Mouse (Mus musculus): ENCODE results near the gene Il21r. TPM values are rescaled to one million over a fixed set of nuclear protein-coding genes. Genes with fewer than 3 reads are reported as not detected.

The Il21r gene
- total RNA-seq, 2 experiments from 2014 or later, result 1.2 to 1.4 TPM

GRCm38 (mm10) chr7:125606265-125607164, 3.3 kb downstream of the Il21r start:
- intact Hi-C loops (cut with DNase I), result no loop called here
- no peak for DNase-seq (ENCODE audit: extremely low spot score in 1 of 2, low spot score in 2 of 2)
- Histone ChIP-seq H3K27ac (no peak overlapping the region), H3K4me3 (no peak overlapping the region)
- TF ChIP-seq CTCF (IDR thresholded peaks at IDR 0.05), result no peak

GRCm38 (mm10) chr7:125607384-125608182, 4.4 kb downstream of the Il21r start:
- no peak overlapping the region for H3K27ac ChIP-seq
- TF ChIP-seq CTCF (IDR thresholded peaks at IDR 0.05), result no peak
- intact Hi-C loops (cut with DNase I), result no loop called here

GRCm38 (mm10) chr7:125608183-125608688, 5.0 kb downstream of the Il21r start:
- no peak for TF ChIP-seq CTCF (IDR thresholded peaks at IDR 0.05)
- Histone ChIP-seq H3K4me3 (no peak overlapping the region), H3K27ac (no peak overlapping the region)
- intact Hi-C loops (cut with DNase I), result no loop called here
- no peak for DNase-seq (ENCODE audit: extremely low spot score in 1 of 2, low spot score in 2 of 2)

More at GRCm38 (mm10) chr7:125607384-125608182, 4.4 kb downstream of the Il21r start:
- H3K4me3 ChIP-seq, result no peak overlapping the region
- DNase-seq (ENCODE audit: extremely low spot score in 1 of 2, low spot score in 2 of 2), result no peak

GRCm38 (mm10) chr7:125613579-125613978, 10.3 kb downstream of the Il21r start:
- Histone ChIP-seq H3K4me3 (no peak overlapping the region), H3K27ac (no peak overlapping the region)
- intact Hi-C loops (cut with DNase I), result no loop called here
- no peak for DNase-seq (ENCODE audit: extremely low spot score in 1 of 2, low spot score in 2 of 2)
- TF ChIP-seq CTCF (IDR thresholded peaks at IDR 0.05), result no peak

- no peak for TF ChIP-seq CTCF (IDR thresholded peaks at IDR 0.05)
- Histone ChIP-seq H3K27ac (no peak overlapping the region), H3K4me3 (no peak overlapping the region)
- intact Hi-C loops (cut with DNase I), result no loop called here
- DNase-seq (ENCODE audit: extremely low spot score in 1 of 2, low spot score in 2 of 2), result no peak
Observed at GRCm38 (mm10) chr7:125615453-125615852, 12.2 kb downstream of the Il21r start.

- intact Hi-C loops (cut with DNase I), result no loop called here
- Histone ChIP-seq H3K4me3 (no peak overlapping the region), H3K27ac (no peak overlapping the region)
- no peak for DNase-seq (ENCODE audit: extremely low spot score in 1 of 2, low spot score in 2 of 2)
- no peak for TF ChIP-seq CTCF (IDR thresholded peaks at IDR 0.05)
Observed at GRCm38 (mm10) chr7:125618016-125618415, 14.8 kb downstream of the Il21r start.

- no peak overlapping the region for H3K27ac ChIP-seq
- intact Hi-C loops (cut with DNase I), result no loop called here
- no peak for TF ChIP-seq CTCF (IDR thresholded peaks at IDR 0.05)
- no peak for DNase-seq (ENCODE audit: extremely low spot score in 1 of 2, low spot score in 2 of 2)
- H3K4me3 ChIP-seq, result no peak overlapping the region
Observed at GRCm38 (mm10) chr7:125620077-125620476, 16.8 kb downstream of the Il21r start.

GRCm38 (mm10) chr7:125622741-125623685, 19.8 kb downstream of the Il21r start:
- no peak for DNase-seq (ENCODE audit: extremely low spot score in 1 of 2, low spot score in 2 of 2)
- H3K4me3 ChIP-seq, result no peak overlapping the region
- no peak for TF ChIP-seq CTCF (IDR thresholded peaks at IDR 0.05)
- no peak overlapping the region for H3K27ac ChIP-seq
- intact Hi-C loops (cut with DNase I), result no loop called here

- no peak for DNase-seq (ENCODE audit: extremely low spot score in 1 of 2, low spot score in 2 of 2)
- Histone ChIP-seq H3K4me3 (no peak overlapping the region), H3K27ac (no peak overlapping the region)
- TF ChIP-seq CTCF (IDR thresholded peaks at IDR 0.05), result no peak
- intact Hi-C loops (cut with DNase I), result no loop called here
Observed at GRCm38 (mm10) chr7:125625219-125625618, 22.0 kb downstream of the Il21r start.

GRCm38 (mm10) chr7:125625829-125626228, 22.6 kb downstream of the Il21r start:
- intact Hi-C loops (cut with DNase I), result no loop called here
- no peak for TF ChIP-seq CTCF (IDR thresholded peaks at IDR 0.05)
- no peak overlapping the region for H3K4me3 ChIP-seq
- H3K27ac ChIP-seq, result no peak overlapping the region
- DNase-seq (ENCODE audit: extremely low spot score in 1 of 2, low spot score in 2 of 2), result no peak

GRCm38 (mm10) chr7:125630317-125630716, 27.1 kb downstream of the Il21r start:
- TF ChIP-seq CTCF (IDR thresholded peaks at IDR 0.05), result no peak
- intact Hi-C loops (cut with DNase I), result no loop called here
- Histone ChIP-seq H3K27ac (no peak overlapping the region), H3K4me3 (no peak overlapping the region)
- DNase-seq (ENCODE audit: extremely low spot score in 1 of 2, low spot score in 2 of 2), result no peak

Data from left cerebral cortex, adult 2 months (tissue).